Mouse (Mus musculus) adipocyte (in vitro differentiated cells): ENCODE results near the gene Gbp9.
"Not testable (repeated sequence)": the region's sequence is repeated elsewhere in the genome, so short reads cannot be mapped to it uniquely, and the experiment has no call there.

Source experiments
- DNase-seq: peaks from one replicate; pipeline ENCODE4 v3.0.0-alpha.2; 2016; ENCODE audit warnings: low spot score

Gbp9 gene

DNA sequence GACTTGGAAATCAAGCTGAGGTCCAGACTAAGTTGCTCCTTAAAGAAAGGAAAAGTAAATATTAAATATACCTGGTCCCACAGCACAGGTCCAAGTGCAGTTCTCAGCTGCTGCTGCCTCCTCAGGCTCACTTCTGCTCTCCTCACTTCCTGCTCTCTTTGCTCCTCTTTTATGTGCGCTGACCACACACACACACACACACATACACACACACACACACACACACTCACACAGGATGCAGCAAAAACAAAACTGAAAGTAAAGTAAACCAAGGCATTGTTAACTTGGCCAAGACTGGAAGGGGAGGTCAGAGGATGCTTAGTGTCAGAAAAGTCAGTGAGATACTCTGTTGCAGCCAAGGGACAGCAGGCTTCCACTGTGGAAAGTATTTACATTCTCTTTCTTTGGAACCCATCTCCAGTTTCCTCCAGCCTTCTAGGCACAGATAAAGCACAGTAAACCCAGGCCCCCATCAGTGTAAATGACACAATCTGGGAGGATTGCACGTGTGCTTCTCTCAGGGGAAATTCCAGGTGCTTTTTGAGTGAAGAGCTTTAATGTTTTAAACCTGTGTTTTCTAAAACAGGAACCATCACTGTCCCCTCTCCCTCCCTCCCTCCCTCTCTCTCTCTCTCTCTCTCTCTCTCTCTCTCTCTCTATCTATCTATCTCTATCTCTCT is at the start of gene Gbp9, which contains the start of the genes Gbp8 and Gbp4:
Gbp9 (minus strand) TSS at position 131 of the 680 bp plus-strand sequence.
Gbp8 (minus strand) TSS at position 132 of the 680 bp plus-strand sequence.
Gbp4 (minus strand) TSS at position 178 of the 680 bp plus-strand sequence.
- DNase-seq = peak; percentile 26

DNA sequence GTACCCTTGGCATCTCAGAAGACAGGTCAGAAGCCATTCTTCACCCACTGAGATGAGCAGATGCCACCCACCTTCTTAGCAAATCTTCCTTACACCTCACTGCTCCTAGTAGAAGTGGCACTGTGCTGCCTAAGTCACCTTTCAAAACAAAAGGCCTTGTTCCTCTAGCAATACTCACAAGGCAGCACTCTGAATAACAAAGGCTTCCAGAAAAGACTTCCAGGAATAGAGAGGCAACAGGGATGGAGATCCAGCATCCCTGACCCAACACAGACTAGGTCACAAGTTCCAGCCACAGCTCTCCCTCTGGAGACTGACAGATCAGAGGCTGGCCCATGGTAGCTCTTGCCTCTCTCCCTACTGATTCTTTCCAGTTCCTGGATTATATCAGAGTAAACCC is 42.1 kb upstream of the Gbp9 start:
- no peak for DNase-seq

DNA sequence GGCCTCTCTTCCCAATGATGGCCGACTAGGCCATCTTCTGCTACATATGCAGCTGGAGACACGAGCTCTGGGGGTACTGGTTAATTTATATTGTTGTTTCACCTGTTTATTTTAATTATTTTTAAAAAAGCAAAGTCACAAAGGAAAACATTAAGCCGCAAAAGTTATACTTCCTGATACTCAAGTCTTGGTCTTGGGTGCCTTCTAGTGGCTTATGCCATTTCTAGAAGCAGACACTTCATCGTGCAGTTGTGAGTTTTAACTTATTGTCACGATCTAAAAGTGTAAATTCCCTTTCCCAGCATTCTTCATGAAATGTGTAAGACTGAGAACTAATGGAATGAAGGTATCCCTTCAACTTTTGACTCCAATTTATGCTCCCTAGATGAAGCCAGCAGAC is 17.2 kb upstream of the Gbp9 start:
- no peak for DNase-seq

DNA sequence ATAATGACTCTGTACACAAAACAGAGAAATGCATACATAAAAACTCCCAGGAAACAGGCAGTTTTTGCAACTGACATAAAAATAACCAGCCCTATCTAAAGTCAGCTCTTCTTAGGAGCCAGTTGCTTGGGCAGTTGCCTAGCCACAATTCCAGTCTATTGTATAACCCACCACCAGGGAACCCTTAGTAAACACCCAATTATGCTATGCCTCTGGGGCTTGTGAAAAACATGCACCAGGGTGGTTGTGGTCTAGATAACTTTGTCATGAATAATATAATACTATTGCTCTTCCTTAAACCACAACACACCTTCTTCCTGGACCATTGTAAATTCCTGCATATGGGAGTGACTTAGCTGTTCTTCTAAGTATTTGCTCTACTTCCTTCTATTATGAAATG is 14.7 kb upstream of the Gbp9 start:
- no peak for DNase-seq

DNA sequence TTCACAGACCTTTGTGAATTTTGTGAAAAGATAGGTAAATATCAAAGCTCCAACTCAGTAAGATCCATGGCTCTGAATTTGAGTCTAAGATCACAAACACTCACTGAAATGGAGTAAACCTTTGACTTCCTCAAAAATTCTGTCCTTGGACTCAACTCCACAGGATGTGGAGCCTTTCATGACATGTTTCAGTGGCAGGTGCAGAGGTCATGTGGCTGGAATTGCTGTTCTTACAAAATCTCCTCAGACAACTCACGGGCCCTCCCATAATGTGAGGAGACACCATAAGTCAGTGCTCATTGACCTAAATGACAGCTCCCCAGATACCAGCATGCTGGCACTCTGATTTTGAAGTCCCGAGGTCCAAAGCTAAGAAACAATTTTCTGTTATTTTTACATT is 8.7 kb upstream of the Gbp9 start:
- not testable (repeated sequence) for DNase-seq

DNA sequence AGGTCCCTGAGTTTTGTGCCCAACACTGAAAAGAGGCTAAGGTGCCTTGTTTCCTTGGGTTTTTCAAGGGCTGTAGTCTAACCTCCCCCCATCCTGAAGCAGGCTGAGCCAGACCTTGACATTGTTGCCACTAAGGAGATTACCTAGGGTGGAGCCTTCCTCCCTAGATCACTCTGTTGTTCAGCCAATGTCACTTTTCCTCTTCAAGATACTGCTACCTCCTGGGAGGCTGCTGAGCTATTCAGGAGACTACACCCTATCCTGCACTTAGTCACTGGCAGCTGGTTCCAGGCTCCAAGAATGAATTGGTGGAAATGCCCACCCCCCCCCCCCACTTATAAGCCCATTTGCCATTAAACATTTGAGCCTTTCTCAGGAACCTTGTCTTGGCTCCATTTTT is 7.1 kb upstream of the Gbp9 start:
- DNase-seq = no peak

DNA sequence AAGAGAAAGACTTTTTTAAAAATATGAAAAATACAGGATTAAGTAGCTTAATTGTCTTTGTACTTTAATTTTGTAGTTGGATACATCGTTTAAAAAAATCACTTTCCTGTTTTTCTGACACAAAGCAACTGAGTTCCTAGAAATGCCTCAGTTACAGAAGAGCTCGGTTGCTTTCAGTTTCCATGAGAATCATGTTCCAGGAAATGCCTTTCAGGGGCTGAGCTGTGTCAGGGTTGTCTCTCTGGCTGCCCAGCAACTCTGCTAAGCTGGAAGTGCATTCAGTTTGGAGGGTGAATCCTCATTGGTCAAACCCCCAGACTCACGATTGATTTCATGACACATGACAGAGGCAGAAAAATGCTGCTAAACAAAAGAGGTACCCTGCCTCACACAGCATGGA is 6.4 kb upstream of the Gbp9 start:
- not testable (repeated sequence) for DNase-seq

DNA sequence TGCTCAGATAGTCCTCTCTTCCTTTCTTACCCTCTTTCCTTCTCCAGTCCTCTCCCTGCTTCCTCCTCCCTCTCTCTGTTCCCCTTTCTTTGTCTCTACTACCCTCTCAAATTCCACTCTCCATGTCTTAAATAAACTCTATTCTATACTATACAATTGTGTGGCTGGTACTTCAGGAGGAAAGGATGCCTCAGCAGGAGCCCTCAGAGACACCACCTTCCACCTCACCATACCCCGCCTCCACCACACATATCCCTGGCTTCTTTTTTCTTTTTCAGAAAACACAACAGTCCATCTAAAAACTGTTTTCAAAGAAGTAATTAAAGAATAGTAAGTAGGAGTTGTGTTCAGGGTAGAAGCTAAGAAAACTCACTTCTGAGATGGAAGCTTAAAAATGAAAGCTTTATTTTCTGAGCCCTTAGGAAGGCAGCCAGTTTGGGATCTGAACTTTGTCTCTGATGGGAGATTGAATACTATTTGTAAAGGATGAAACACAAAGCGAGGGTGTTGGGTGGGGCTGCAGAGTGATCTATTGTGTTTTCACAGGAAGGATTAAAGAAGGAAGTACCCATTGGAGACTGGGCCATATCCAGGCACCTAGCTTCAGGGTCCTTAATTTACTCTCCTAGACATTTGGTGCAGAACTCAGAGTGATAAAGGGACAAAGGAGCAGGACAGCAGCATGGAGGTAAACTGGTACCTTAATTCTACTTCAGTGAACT is 911 bp upstream of the Gbp9 start:
- DNase-seq = not testable (repeated sequence)

DNA sequence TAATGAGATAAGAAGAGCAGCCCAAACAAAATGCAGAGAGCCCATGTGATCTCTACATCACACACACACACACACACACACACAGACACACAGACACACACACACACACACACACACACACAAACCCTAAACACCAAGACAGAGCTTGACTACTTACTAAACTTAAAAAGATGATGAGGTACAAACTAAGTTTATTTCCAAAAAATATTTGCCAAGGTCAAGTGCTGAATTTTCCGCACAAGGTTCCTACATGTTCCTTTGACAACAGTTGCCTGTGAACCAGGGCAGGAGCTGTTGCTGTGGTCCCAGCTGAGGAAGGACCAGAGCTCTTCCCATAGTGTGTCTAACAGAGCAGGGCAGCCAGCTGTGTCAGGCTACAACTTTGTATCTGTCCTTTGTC is 433 bp downstream of the Gbp9 start:
- DNase-seq = no peak

DNA sequence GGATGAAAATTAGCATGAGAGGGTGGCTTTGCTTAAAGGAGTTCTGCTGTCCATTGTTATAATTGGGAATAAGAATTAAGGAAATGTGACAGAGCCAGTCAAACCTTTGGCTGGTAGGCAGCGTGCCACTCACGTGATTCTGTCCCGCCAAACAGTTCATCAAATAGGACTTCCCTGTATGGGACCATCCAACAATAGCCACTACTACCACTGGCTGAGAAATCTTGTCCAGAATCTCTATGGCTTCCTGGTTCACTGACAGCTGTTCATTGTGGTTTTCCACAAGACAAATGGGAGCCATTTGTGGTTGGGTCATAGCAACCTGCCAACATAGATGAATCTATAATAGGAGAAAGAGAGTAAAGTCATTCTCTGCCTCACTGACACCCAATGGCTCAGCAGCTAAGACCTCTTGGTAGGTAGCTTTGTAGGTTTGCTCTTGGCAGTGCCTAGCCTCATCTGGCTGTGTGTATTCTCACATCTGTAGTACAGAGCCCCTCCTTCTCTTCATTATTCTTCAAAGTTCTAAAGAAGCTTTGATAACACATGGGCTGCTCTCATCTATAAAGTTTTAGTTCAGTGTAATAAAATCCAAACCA is 2.5 kb downstream of the Gbp9 start:
- DNase-seq = not testable (repeated sequence)

DNA sequence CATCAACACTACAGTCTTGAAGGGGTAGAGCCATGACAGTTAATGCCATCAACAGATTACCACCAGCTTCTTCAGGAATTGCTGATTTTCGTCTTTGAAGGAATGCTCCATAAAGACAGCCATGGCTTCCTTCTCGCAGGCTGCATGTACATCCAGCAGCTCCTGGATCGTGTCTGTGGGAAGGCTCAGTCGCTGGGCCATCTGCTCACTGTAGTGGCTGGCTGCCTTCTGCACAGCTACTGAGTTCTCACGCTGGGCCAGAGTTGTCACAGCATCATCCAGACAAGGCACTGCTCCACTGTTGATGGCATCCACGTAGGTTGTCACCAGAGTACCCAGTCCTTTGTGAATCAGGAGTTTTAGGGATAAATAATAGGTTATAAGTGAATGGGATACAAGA is 17.6 kb downstream of the Gbp9 start:
- not testable (repeated sequence) for DNase-seq

DNA sequence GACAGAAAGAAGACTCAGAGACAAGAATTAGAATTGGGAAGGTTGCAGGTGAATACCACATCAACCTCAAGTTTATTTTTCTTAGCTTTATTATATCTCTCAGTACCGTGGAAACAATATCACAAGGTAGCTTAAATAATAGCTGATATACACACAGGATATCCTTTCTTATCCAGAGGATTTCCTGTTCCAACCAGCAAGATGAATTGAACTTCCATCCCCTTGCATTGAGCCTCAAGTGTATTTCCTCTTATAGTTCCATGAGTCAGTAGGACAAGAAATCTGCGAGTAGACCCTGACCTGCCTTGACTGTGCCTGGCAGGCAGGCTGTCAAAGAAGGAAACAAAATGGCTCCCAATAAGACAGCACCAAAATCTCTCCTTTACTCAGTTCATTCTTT is 23.6 kb downstream of the Gbp9 start:
- DNase-seq = no peak

DNA sequence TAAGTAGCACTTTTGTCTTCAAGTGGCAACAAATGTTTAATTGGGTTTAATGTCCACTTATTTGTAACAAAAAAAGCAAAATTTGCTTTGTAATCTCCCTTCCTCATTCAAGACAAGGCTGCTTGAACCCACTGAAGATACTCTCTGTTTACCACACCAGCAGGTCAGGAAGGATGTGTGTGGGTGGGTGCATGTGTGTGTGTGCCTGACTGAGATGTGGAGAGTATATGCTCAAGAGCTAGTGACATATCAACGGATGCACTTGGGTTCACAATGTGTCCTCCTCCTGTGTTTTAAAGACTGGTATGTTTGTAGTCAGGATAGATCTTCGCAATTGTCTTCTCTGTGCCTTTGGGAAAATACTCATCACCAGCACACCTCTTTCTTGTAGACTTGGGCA is 24.6 kb downstream of the Gbp9 start:
- no peak for DNase-seq

DNA sequence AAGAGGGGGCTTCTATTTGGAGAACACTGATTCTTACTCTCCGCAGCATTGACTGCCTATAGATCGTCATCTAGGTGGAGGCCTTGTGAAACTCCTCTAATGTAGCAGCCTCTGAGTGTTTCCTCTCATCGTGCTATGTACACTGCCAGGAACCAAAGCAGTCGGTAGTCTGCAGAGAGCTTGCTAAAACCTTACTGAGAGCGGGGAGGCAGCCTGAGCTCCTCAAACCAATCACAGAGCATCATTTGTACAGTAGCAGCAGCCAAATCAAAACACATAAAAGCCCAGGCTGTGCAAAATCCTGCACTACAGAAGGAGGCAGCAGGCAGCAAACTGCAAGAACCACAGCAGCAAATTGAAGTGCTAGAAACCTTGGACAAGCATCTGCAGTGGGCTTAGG is 25.7 kb downstream of the Gbp9 start:
- DNase-seq = no peak

DNA sequence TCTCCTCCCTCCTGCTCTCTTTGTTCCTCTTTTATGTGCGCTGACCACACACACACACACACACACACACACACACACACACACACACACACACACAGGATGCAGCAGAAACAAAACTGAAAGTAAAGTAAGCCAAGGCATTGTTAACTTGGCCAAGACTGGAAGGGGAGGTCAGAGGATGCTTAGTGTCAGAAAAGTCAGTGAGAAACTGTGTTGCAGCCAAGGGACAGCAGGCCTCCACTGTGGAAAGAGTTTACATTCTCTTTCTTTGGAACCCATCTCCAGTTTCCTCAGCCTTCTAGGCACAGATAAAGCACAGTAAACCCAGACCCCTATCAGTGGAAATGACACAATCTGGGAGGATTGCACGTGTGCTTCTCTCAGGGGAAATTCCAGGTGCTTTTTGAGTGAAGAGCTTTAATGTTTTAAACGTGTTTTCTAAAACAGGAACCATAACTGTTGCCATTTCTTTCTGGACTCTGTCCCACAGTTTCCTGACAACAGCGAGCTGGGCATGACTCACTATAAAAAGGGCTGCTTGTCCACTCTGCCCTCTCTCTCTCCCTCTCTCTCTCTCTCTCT is 29.0 kb downstream of the Gbp9 start:
- DNase-seq = peak; percentile 68

DNA sequence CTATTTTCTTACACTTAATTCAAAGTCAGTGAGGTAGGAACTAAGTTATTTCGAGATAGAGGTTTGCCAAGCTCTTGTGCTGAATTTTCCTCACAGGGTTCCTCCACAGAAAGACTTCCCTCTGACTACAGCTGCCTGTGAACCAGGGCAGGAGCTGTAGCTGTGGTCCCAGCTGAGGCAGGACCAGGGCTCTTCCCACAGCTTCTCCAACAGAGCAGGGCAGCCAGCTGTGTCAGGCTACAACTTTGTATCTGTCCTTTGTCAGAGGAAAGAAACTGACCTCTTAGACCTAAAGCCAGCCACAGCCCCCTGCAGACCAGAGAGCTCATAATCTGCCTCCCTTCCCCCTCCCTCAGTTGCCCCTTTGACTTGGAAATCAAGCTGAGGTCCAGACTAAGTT is 29.6 kb downstream of the Gbp9 start:
- DNase-seq = peak; percentile 3

DNA sequence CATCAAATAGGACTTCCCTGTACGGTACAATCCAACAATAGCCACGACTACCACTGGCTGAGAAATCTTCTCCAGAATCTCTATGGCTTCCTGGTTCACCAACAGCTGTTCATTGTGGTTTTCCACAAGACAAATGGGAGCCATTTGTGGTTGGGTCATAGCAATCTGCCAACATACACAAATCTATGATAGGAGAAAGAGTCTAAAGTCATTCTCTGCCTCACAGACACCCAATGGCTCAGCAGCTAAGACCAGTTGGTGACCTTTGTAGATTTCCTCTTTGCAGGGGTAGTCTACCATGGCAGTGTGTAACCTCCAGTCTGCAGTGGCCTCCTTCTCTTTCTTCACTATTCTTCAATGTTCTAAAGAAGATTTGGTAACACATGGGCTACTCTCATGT is 33.6 kb downstream of the Gbp9 start:
- DNase-seq = not testable (repeated sequence)

DNA sequence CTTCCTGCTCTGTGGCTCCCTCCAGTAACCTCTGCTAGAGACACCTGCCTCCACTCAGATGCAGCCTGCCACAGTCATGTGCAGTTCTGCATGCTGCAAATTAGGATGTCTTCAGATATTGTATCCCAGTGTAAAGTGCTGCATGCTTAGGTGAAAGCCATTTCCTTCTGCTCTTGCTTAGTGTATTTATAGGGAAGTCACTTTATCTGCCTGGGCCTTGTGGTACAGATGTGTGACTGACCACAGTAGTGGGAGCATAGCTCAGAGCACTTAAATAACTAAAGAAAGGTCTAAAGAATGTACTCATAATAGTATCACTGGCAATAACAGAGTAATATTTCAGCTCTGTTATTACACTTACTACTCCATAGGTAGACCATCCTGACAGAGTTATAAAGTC is 57.4 kb downstream of the Gbp9 start:
- DNase-seq = no peak

DNA sequence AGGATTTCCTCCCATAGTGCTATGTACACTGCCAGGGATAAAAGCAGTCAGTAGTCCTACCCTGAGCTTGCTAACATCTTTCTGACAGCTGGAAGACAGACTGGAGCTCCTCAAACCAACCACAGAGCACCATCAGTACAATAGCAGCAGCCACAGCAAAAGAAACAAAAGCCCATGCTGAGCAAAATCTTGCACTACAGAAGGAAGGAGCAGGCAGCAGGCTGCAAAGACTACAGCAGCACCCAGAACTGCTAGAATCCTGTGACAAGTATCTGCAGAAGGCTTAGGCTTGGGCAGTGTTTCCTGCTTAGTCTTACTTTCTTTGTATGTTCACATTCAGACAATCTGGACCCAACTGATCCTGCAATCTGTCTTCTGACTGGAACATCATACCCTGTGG is 71.0 kb downstream of the Gbp9 start:
- not testable (repeated sequence) for DNase-seq

DNA sequence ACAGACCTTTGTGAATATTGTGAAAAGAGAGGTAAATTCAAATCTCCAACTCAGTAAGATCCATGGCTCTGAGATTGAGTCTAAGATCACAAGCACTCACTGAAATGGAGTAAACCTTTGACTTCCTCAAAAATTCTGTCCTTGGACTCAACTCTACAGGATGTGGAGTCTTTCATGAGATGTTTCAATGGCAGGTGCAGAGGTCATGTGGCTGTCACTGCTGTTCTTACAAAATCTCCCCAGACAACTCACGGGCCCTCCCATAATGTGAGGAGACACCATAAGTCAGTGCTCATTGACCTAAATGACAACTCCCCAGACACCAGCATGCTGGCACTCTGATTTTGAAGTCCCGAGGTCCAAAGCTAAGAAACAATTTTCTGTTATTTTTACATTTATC is 74.9 kb downstream of the Gbp9 start:
- DNase-seq = not testable (repeated sequence)

DNA sequence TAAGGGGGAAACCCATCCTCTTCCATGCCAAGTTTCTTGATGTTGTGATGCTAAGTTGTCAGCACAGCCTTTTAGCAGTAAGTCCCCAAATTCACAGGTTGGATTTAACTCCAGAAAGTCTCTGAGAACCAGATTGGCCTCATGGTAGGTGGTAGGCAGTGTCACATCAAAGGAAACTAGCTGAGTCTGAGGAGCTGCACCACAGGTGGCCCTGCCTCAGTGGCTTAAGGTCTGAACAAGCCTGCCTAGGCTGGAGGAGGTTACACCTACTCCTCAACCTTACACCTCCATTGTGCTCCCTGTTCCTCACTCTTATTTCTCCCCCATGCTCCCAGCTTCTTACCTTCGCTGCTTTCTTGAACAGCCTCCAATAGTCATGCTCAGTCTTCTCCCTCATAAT is 76.0 kb downstream of the Gbp9 start:
- no peak for DNase-seq

DNA sequence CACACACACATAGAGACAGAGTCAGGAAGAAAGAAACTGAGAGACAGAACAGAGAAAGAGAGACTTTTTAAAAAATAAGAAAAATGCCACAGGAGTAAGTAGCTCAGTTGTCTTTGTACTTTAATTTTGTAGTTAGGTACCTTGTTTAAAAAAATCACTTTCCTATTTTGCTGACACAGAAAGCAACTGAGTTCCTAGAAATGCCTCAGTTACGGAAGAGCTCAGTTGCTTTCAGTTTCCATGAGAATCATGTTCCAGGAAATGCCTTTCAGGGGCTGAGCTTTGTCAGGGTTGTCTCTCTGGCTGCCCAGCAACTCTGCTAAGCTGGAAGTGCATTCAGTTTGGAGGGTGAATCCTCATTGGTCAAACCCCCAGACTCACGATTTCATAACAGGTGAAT is 76.9 kb downstream of the Gbp9 start:
- DNase-seq = not testable (repeated sequence)

DNA sequence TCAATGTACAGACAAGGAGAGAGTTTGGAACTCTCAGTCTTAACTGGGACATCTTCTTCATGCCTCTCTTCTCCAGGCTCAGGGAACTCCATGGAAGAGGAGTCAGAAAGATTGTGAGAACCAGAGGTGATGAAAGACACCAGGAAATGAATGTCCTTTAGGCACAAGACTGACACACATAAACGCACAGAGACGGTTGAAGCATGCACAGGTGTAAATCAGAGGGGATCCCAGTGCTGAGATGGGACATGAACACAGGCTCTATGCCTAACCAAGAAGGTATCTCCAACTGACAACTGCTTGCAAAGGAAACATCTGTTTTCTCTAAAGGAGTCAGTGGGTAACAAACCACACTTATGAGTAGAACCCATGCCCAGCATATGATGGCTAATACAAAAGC is 79.1 kb downstream of the Gbp9 start:
- no peak for DNase-seq
